Mouse (Mus musculus): ENCODE data around the gene Lrrc4b. TPM values are rescaled to one million over a fixed set of nuclear protein-coding genes. Genes with fewer than 3 reads are reported as not detected.

Lrrc4b gene
- polyA plus RNA-seq, 1 experiment: not detected

DNA sequence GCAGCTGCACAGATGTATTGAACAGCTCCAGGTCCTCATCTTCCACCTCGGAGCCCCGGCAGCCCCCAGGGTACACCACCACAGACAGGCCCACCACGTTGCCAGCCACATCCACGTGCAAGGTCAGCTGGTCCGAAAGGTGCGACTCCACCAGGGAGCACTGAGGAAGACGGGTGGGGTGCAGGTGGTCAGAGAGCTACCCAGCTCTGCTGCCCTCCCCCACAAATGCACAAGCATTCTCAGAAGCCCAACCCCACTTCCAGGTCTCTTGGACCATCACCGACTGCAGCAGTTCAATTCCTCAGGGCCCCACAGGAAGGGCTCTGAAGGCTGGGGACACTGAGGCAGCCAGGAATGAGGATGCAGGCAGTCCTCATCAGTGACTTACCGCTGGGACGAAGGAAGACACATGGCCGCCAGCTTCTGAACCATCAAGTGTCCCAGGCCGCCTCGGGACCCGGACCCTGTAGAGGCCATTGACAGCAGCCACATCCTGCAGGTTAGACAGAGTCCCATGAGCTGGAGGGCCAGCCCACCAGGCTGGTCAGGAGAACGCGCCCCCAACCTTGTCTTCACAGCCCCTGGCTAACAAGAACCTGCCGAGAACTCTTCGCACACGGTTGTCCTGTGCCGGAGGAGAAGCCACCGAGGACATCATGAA is 63.5 kb downstream of the Lrrc4b start:
- H3ac ChIP-seq (ENCODE audit: control insufficient read depth, insufficient read length): no peak overlapping the region
- H3K4me2 ChIP-seq (ENCODE audit: low read depth): no peak overlapping the region
- H3K27me3 ChIP-seq (ENCODE audit: control insufficient read depth, insufficient read depth, insufficient read length): no peaks in the 10 kb centered on the region
- TF ChIP-seq USF1 (IDR thresholded peaks at IDR 0.05; ENCODE audit: low read depth): no peak
- TF ChIP-seq REST (IDR thresholded peaks at IDR 0.05; ENCODE audit: insufficient read depth, insufficient read length): no peak
- TF ChIP-seq TCF12 (IDR thresholded peaks at IDR 0.05; ENCODE audit: insufficient read depth, poor library complexity, severe bottlenecking): no peak
- no peak for TF ChIP-seq MYOG (IDR thresholded peaks at IDR 0.05; ENCODE audit: control insufficient read depth in 1 of 3, insufficient read depth in 1 of 3, insufficient read length in 2 of 3, low read depth in 2 of 3)
- no peak for TF ChIP-seq SRF (IDR thresholded peaks at IDR 0.05; ENCODE audit: control insufficient read depth, insufficient read length, low read depth)
- TF ChIP-seq CEBPB (IDR thresholded peaks at IDR 0.05; ENCODE audit: insufficient read depth, poor library complexity, severe bottlenecking): no peak
- TF ChIP-seq MYOD1 (IDR thresholded peaks at IDR 0.05; ENCODE audit: control insufficient read depth in 1 of 3, insufficient read length in 2 of 3, low read depth in 2 of 3): no peak
- TF ChIP-seq POLR2AphosphoS2 (IDR thresholded peaks at IDR 0.05; ENCODE audit: insufficient read length, low read depth): no peak
- no peak for TF ChIP-seq E2F4 (IDR thresholded peaks at IDR 0.05; ENCODE audit: insufficient read depth)
- TF ChIP-seq POLR2A (IDR thresholded peaks at IDR 0.05; ENCODE audit: insufficient read length, low read depth): no peak
- no peak for TF ChIP-seq TCF3 (IDR thresholded peaks at IDR 0.05; ENCODE audit: insufficient read length, low read depth)
- TF ChIP-seq MAX (IDR thresholded peaks at IDR 0.05; ENCODE audit: low read depth): no peak
- peaks cover 11% of the 10 kb centered on the region for H3K79me2 ChIP-seq (ENCODE audit: control insufficient read depth, insufficient read depth)
- H3K36me3 ChIP-seq (ENCODE audit: control insufficient read depth, insufficient read depth): no peaks in the 10 kb centered on the region
- H3K4me3 ChIP-seq: no peak overlapping the region

DNA sequence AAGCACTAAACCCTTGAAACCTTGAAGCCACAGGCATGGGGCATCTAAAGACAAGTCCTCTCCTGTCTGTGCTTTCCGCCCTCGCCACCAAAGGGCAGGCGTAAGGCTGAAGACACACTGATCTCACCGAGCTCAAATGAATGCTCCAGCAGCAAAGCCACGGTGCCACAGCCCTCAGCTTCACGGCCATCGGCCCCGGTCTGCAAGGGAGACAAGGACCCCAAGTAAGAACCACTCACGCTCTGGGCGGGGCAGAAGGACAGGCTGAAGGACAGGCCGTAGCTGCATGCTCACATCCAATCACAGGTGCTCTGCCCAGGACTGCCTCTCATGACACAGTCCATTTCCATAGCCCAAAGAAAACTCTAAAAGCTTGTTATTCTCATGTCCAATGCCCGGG is 65.9 kb downstream of the Lrrc4b start:
- Histone ChIP-seq H3K4me3 (no peak overlapping the region), H3K27me3 (ENCODE audit: control insufficient read depth, insufficient read depth, insufficient read length) (no peaks in the 10 kb centered on the region), H3K4me2 (ENCODE audit: low read depth) (no peak overlapping the region), H3K36me3 (ENCODE audit: control insufficient read depth, insufficient read depth) (no peaks in the 10 kb centered on the region), H3K79me2 (ENCODE audit: control insufficient read depth, insufficient read depth) (peaks cover 11% of the 10 kb centered on the region), H3ac (ENCODE audit: control insufficient read depth, insufficient read length) (no peak overlapping the region)
- no peak for TF ChIP-seq MYOD1 (IDR thresholded peaks at IDR 0.05; ENCODE audit: control insufficient read depth in 1 of 3, insufficient read length in 2 of 3, low read depth in 2 of 3)
- TF ChIP-seq E2F4 (IDR thresholded peaks at IDR 0.05; ENCODE audit: insufficient read depth): no peak
- no peak for TF ChIP-seq MAX (IDR thresholded peaks at IDR 0.05; ENCODE audit: low read depth)
- TF ChIP-seq POLR2A (IDR thresholded peaks at IDR 0.05; ENCODE audit: insufficient read length, low read depth): no peak
- TF ChIP-seq POLR2AphosphoS2 (IDR thresholded peaks at IDR 0.05; ENCODE audit: insufficient read length, low read depth): no peak
- TF ChIP-seq MYOG (IDR thresholded peaks at IDR 0.05; ENCODE audit: control insufficient read depth in 1 of 3, insufficient read depth in 1 of 3, insufficient read length in 2 of 3, low read depth in 2 of 3): no peak
- no peak for TF ChIP-seq TCF12 (IDR thresholded peaks at IDR 0.05; ENCODE audit: insufficient read depth, poor library complexity, severe bottlenecking)
- no peak for TF ChIP-seq CEBPB (IDR thresholded peaks at IDR 0.05; ENCODE audit: insufficient read depth, poor library complexity, severe bottlenecking)
- no peak for TF ChIP-seq SRF (IDR thresholded peaks at IDR 0.05; ENCODE audit: control insufficient read depth, insufficient read length, low read depth)
- TF ChIP-seq USF1 (IDR thresholded peaks at IDR 0.05; ENCODE audit: low read depth): no peak
- no peak for TF ChIP-seq REST (IDR thresholded peaks at IDR 0.05; ENCODE audit: insufficient read depth, insufficient read length)
- no peak for TF ChIP-seq TCF3 (IDR thresholded peaks at IDR 0.05; ENCODE audit: insufficient read length, low read depth)

DNA sequence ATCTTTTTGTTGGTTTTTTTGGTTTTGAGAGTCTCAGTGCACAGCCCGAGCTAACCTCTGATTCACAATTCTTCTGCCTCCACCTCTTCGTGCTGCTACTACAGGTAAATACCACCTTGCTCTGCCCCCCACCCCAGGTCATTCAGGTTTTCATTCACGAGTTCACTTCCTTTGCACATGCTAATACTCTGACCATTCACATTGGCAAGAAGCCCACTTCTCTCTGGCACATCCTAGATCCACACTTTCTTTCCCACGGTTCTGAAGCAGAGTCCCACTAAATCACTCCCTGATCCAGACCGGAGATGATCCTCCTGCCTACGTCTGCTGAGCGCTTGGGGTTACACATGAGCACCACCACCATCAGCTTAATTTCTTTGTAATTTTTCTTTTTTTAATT is 66.3 kb downstream of the Lrrc4b start:
- peak overlapping the region; percentile 90 for H3K4me2 ChIP-seq (ENCODE audit: low read depth)
- TF ChIP-seq TCF12 (IDR thresholded peaks at IDR 0.05; ENCODE audit: insufficient read depth, poor library complexity, severe bottlenecking) (no peak), CEBPB (IDR thresholded peaks at IDR 0.05; ENCODE audit: insufficient read depth, poor library complexity, severe bottlenecking) (no peak), MYOD1 (IDR thresholded peaks at IDR 0.05; ENCODE audit: control insufficient read depth in 1 of 3, insufficient read length in 2 of 3, low read depth in 2 of 3) (no peak), POLR2A (IDR thresholded peaks at IDR 0.05; ENCODE audit: insufficient read length, low read depth) (no peak), MAX (IDR thresholded peaks at IDR 0.05; ENCODE audit: low read depth) (no peak), REST (IDR thresholded peaks at IDR 0.05; ENCODE audit: insufficient read depth, insufficient read length) (no peak), USF1 (IDR thresholded peaks at IDR 0.05; ENCODE audit: low read depth) (no peak), TCF3 (IDR thresholded peaks at IDR 0.05; ENCODE audit: insufficient read length, low read depth) (no peak)
- no peak overlapping the region for H3ac ChIP-seq (ENCODE audit: control insufficient read depth, insufficient read length)
- H3K27me3 ChIP-seq (ENCODE audit: control insufficient read depth, insufficient read depth, insufficient read length): no peaks in the 10 kb centered on the region
- peak overlapping the region; percentile 53 for H3K4me3 ChIP-seq
- no peaks in the 10 kb centered on the region for H3K36me3 ChIP-seq (ENCODE audit: control insufficient read depth, insufficient read depth)
- peaks cover 11% of the 10 kb centered on the region for H3K79me2 ChIP-seq (ENCODE audit: control insufficient read depth, insufficient read depth)

DNA sequence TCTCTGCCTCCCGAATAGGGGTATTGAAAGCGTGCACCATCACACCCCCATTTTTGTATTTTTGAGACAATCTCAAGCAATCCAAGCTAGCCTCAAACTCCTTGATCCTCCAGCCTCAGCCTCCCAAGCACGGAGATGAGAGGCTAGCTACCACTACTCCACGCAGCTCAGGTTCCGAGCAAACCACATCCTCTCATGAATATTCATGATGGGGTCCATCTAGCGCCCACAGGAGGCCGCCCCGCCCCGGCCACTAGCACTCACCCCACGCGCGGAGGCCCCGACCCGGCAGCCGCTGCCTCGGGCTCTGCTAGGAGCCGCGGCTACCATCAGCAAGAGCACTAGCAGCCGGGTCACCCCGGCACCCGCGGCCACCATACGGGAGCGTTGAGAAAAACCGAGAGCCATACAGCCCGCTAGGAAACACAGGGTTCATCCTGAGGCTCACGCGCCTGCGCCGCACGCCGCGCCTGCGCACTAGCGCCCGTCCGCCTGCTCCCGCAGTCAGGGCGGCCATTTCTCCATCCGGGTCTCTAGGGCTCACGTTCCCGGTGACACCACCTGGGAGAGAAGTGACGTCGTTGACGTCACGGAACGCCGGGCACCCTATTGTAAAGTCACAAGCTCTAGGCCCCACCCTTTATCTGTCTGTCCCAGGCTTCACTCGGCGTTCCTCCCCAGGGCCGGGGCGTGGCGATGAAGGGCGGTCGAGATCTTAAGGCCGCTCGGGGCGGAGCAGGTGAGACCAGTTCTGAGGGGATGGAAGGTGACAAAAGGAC is 67.4 kb downstream of the Lrrc4b start, which contains the start of the genes Emc10 and Fam71e1:
Gene Emc10 (minus strand): TSS at position 538 of the 779 bp plus-strand sequence.
Gene Fam71e1 (plus strand): TSS at position 590 of the 779 bp plus-strand sequence.
- peak within 1 kb of the TSS; percentile 47 for H3ac ChIP-seq (ENCODE audit: control insufficient read depth, insufficient read length)
- no peak for TF ChIP-seq CEBPB (IDR thresholded peaks at IDR 0.05; ENCODE audit: insufficient read depth, poor library complexity, severe bottlenecking)
- no peak for TF ChIP-seq SRF (IDR thresholded peaks at IDR 0.05; ENCODE audit: control insufficient read depth, insufficient read length, low read depth)
- TF ChIP-seq POLR2A (IDR thresholded peaks at IDR 0.05; ENCODE audit: insufficient read length, low read depth): peak; percentile 60
- TF ChIP-seq MYOD1 (IDR thresholded peaks at IDR 0.05; ENCODE audit: control insufficient read depth in 1 of 3, insufficient read length in 2 of 3, low read depth in 2 of 3): no peak
- TF ChIP-seq POLR2AphosphoS2 (IDR thresholded peaks at IDR 0.05; ENCODE audit: insufficient read length, low read depth): peak; percentile 59
- H3K4me2 ChIP-seq (ENCODE audit: low read depth): peak within 1 kb of the TSS; percentile 90

More for the DNA sequence above, 67.4 kb downstream of the Lrrc4b start, which contains the start of the genes Emc10 and Fam71e1:
- Histone ChIP-seq H3K36me3 (ENCODE audit: control insufficient read depth, insufficient read depth) (no peaks in the 10 kb centered on the region), H3K79me2 (ENCODE audit: control insufficient read depth, insufficient read depth) (peaks cover 11% of the 10 kb centered on the region), H3K27me3 (ENCODE audit: control insufficient read depth, insufficient read depth, insufficient read length) (no peaks in the 10 kb centered on the region), H3K4me3 (peak within 1 kb of the TSS; percentile 53)
